Mouse (Mus musculus): ENCODE measurements around the gene Gclc. TPM values are rescaled to one million over a fixed set of nuclear protein-coding genes. Genes with fewer than 3 reads are reported as not detected.

Gclc gene
- polyA plus RNA-seq, 1 experiment from 2014 or later: 19.6 TPM

DNA sequence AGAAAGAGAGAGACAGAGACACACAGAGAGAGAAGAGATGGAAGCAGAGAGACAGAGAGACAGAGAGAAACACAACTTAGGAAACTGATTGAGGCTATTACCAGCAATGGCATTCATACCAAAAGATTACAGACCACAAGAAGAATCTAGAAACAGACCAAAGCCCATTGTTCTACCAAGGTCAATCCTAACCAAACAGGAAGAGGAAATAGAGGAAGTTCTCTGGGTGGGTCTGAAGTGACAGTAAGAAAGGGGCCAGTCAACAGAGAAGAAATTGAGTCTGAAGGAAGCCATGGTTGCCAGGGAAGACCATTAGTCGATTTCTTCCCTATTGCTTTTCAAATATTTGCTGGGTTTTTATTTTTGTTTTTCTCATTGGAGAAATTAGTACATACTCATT is 81.4 kb downstream of the Gclc start:
- TF ChIP-seq CTCF (IDR thresholded peaks at IDR 0.05; ENCODE audit: low read depth): no peak
- Histone ChIP-seq H3K9ac (ENCODE audit: low read depth, low read length) (no peak overlapping the region), H3K4me2 (replicated peaks; ENCODE audit: low read depth) (no peak overlapping the region), H3K4me3 (ENCODE audit: low read depth, low read length) (no peak overlapping the region), H3K4me1 (replicated peaks; ENCODE audit: control insufficient read depth, insufficient read depth, low read length) (no peaks in the 10 kb centered on the region), H3K27ac (ENCODE audit: low read depth, low read length) (no peak overlapping the region), H3K27me3 (replicated peaks; ENCODE audit: control insufficient read depth, insufficient read depth, low read length) (no peaks in the 10 kb centered on the region), H3K9me3 (ENCODE audit: control insufficient read depth) (no peaks in the 10 kb centered on the region), H3K36me3 (ENCODE audit: control insufficient read depth, insufficient read depth) (no peaks in the 10 kb centered on the region)
- ATAC-seq: no peak
- WGBS: 83% methylated on average over 1 of the region's 1 CpGs

DNA sequence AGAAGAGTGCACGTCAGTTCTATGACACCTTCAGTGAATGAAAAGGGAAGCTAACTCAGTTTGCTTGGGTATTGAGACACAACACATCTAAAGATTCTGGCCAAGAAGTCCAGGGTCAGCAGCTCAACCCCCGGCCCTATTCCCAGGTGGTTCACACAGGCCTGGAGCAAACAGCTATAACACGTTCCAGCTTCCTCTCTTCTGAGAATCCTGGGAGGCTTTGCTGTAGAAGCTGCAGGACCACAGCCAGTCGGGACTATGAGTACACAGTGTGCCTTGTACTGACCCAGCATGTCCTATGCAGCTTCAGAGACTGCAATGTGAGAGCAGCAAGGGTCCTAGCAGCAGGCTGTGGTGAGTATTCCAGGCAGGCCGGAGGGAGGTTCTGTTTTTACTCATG is 84.3 kb downstream of the Gclc start:
- no peak for TF ChIP-seq CTCF (IDR thresholded peaks at IDR 0.05; ENCODE audit: low read depth)
- WGBS: 79% methylated on average over 5 of the region's 5 CpGs
- H3K4me1 ChIP-seq (replicated peaks; ENCODE audit: control insufficient read depth, insufficient read depth, low read length): no peaks in the 10 kb centered on the region
- no peaks in the 10 kb centered on the region for H3K36me3 ChIP-seq (ENCODE audit: control insufficient read depth, insufficient read depth)
- no peak overlapping the region for H3K9ac ChIP-seq (ENCODE audit: low read depth, low read length)
- H3K4me3 ChIP-seq (ENCODE audit: low read depth, low read length): no peak overlapping the region
- H3K27me3 ChIP-seq (replicated peaks; ENCODE audit: control insufficient read depth, insufficient read depth, low read length): no peaks in the 10 kb centered on the region
- H3K4me2 ChIP-seq (replicated peaks; ENCODE audit: low read depth): no peak overlapping the region
- no peak overlapping the region for H3K27ac ChIP-seq (ENCODE audit: low read depth, low read length)
- no peaks in the 10 kb centered on the region for H3K9me3 ChIP-seq (ENCODE audit: control insufficient read depth)
- no peak for ATAC-seq

Other genes starting within 250 kb of the Gclc start
- gene Lrrc1, start 209.7 kb upstream of the Gclc start, polyA plus RNA-seq (2015; fragmentation: Nextera tagmentation; extraction: Ambion mirVana): 21.6 and 22.3 TPM in 2 replicates
- 0.03 TPM in 1 of 2 replicates, not detected in the other for gene Klhl31, start 118.0 kb upstream of the Gclc start, polyA plus RNA-seq (2015; fragmentation: Nextera tagmentation; extraction: Ambion mirVana)
- gene Elovl5, start 162.8 kb downstream of the Gclc start, polyA plus RNA-seq (2015; fragmentation: Nextera tagmentation; extraction: Ambion mirVana): 32.5 and 35.0 TPM in 2 replicates